Mouse (Mus musculus): ENCODE results near the gene Strip2. TPM values are rescaled to one million over a fixed set of nuclear protein-coding genes. Genes with fewer than 3 reads are reported as not detected.

Strip2 gene
- polyA plus RNA-seq, 1 experiment from 2014 or later, result 1.6 TPM

GRCm38 (mm10) chr6:29980461-29980860 lies 63.6 kb downstream of the Strip2 start:
- Histone ChIP-seq H3K4me2 (replicated peaks) (no peak overlapping the region), H3K4me1 (replicated peaks) (peaks cover 5% of the 10 kb centered on the region; the same call in 1 of the 2 replicates), H3K9ac (replicated peaks) (no peak overlapping the region), H3K36me3 (no peaks in the 10 kb centered on the region), H3K9me3 (no peaks in the 10 kb centered on the region), H3K4me3 (replicated peaks) (no peak overlapping the region), H3K27ac (no peak overlapping the region), H3K27me3 (peaks cover 2% of the 10 kb centered on the region; the same call in 1 of the 2 replicates)
- ATAC-seq, result no peak
- 88% methylated on average over 6 of the region's 6 CpGs for WGBS

DNA sequence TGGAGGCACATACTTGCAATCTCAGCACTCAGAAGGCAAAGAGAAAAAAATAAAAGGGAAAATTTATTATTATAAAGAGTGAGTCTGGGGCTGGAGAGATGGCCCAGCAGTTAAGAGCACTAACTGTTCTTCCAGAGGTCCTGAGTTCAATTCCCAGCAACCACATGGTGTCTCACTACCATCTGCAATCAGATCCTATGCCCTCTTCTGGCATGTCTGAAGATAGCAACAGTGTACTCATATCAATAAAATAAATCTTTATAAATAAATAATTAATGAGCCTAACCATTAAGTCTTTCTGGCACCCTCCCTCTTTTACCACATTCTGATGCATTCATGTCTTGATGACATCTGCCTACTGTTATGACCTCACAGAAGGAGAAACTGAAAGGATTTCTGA lies 65.0 kb downstream of the Strip2 start:
- no peak for ATAC-seq
- no peak overlapping the region for H3K9ac ChIP-seq (replicated peaks)

GRCm38 (mm10) chr6:29985058-29985498 lies 68.3 kb downstream of the Strip2 start:
- Histone ChIP-seq H3K4me2 (replicated peaks) (peak overlapping the region; percentile 79), H3K27me3 (peaks cover 20% of the 10 kb centered on the region), H3K9me3 (no peaks in the 10 kb centered on the region), H3K4me3 (replicated peaks) (peak overlapping the region; percentile 54), H3K9ac (replicated peaks) (peak overlapping the region; percentile 64), H3K27ac (no peak overlapping the region), H3K36me3 (no peaks in the 10 kb centered on the region), H3K4me1 (replicated peaks) (peaks cover 12% of the 10 kb centered on the region; the same call in 1 of the 2 replicates)
- under 1% methylated on average over 36 of the region's 37 CpGs for WGBS
- peak; percentile 92 for ATAC-seq

More for the DNA sequence above, 65.0 kb downstream of the Strip2 start:
- Histone ChIP-seq H3K27me3 (peaks cover 15% of the 10 kb centered on the region), H3K4me3 (replicated peaks) (no peak overlapping the region), H3K4me1 (replicated peaks) (peaks cover 12% of the 10 kb centered on the region; the same call in 1 of the 2 replicates), H3K4me2 (replicated peaks) (no peak overlapping the region), H3K36me3 (no peaks in the 10 kb centered on the region), H3K9me3 (no peaks in the 10 kb centered on the region), H3K27ac (no peak overlapping the region)

DNA sequence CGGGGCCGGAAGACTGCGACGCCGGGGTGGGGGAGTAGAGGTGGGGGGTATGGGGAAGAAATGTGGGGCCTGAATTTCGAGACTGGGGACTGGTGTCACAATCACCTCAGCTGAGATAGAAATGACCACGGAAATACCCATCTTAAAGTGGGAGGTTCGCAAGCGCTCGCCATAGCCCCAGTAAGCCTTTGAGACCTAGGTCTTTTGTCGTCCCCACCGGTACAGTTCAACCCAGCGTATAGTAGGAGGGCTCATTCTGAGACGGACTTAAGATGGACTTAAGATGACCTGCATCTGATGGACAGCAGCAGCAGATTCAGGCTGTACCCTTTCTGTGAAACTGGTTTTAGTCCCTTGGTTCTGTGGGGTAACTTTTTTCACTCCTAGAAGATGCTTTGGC lies 68.7 kb downstream of the Strip2 start:
- 2% methylated on average over 14 of the region's 14 CpGs for WGBS
- ATAC-seq, result peak; percentile 37; the same call in 1 of the 2 replicates
- peaks cover 12% of the 10 kb centered on the region; the same call in 1 of the 2 replicates for H3K4me1 ChIP-seq (replicated peaks)
- H3K27me3 ChIP-seq, result peaks cover 20% of the 10 kb centered on the region
- H3K4me3 ChIP-seq (replicated peaks), result peak overlapping the region; percentile 54
- no peak overlapping the region for H3K27ac ChIP-seq
- H3K4me2 ChIP-seq (replicated peaks), result peak overlapping the region; percentile 79
- H3K9me3 ChIP-seq, result no peaks in the 10 kb centered on the region
- H3K9ac ChIP-seq (replicated peaks), result peak overlapping the region; percentile 64
- no peaks in the 10 kb centered on the region for H3K36me3 ChIP-seq

GRCm38 (mm10) chr6:29985986-29986385 lies 69.2 kb downstream of the Strip2 start:
- Histone ChIP-seq H3K27ac (no peak overlapping the region), H3K4me1 (replicated peaks) (peaks cover 12% of the 10 kb centered on the region; the same call in 1 of the 2 replicates), H3K9me3 (no peaks in the 10 kb centered on the region), H3K36me3 (no peaks in the 10 kb centered on the region), H3K4me3 (replicated peaks) (peak overlapping the region; percentile 54), H3K9ac (replicated peaks) (no peak overlapping the region), H3K27me3 (peaks cover 20% of the 10 kb centered on the region), H3K4me2 (replicated peaks) (peak overlapping the region; percentile 79)
- ATAC-seq, result no peak
- 53% methylated on average over 6 of the region's 6 CpGs for WGBS

DNA sequence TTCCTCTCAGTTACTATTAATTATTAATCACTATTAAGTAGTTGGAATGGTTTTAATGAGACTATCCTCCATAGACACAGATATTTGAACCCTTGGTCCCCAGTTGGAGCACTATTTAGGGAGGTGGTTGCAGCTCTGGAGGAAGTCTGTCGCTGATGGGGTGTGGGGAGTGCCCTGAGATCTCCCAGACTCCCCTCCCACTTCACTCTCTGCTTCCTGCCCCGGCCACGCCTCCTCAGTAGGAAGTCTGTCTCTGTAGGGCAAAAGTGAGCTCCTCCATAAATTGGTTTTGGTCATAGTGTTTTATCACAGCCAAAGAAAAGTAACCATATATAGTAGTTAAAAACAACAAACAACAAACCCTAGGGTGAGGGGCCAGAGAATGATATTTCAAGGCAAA lies 70.4 kb downstream of the Strip2 start:
- 62% methylated on average over 3 of the region's 3 CpGs for WGBS
- ATAC-seq, result no peak
- no peaks in the 10 kb centered on the region for H3K36me3 ChIP-seq

GRCm38 (mm10) chr6:29998140-29998539 lies 81.3 kb downstream of the Strip2 start:
- no peaks in the 10 kb centered on the region for H3K36me3 ChIP-seq
- H3K4me2 ChIP-seq (replicated peaks), result no peak overlapping the region
- H3K9ac ChIP-seq (replicated peaks), result no peak overlapping the region
- no peaks in the 10 kb centered on the region for H3K4me1 ChIP-seq (replicated peaks)
- WGBS, result 76% methylated on average over 9 of the region's 9 CpGs
- no peaks in the 10 kb centered on the region for H3K27me3 ChIP-seq
- H3K9me3 ChIP-seq, result no peaks in the 10 kb centered on the region
- no peak overlapping the region for H3K27ac ChIP-seq
- no peak overlapping the region for H3K4me3 ChIP-seq (replicated peaks)
- no peak for ATAC-seq

More for the DNA sequence above, 70.4 kb downstream of the Strip2 start:
- Histone ChIP-seq H3K4me1 (replicated peaks) (peaks cover 12% of the 10 kb centered on the region; the same call in 1 of the 2 replicates), H3K9ac (replicated peaks) (no peak overlapping the region), H3K4me2 (replicated peaks) (no peak overlapping the region), H3K27me3 (peaks cover 20% of the 10 kb centered on the region), H3K9me3 (no peaks in the 10 kb centered on the region), H3K4me3 (replicated peaks) (no peak overlapping the region), H3K27ac (no peak overlapping the region)

DNA sequence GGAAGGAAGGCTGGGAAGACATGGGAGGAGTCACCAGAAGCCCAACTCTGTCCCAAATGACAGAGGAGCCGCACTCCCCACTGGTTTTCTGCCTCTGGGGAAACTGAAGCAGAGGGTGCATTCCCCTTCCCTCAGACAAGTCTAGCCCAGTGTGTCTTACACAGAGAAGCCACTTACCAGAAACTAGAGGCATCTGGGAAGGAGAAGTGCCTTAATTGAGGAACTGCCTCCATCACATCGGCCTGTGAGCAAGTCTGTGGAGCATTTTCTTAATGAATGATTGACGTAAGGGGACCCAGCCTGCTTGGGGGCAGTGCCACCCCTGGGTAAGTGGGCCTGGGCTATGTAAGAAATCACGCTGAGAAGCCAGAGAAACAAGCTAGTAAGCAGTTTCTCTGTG lies 82.0 kb downstream of the Strip2 start:
- H3K9ac ChIP-seq (replicated peaks), result no peak overlapping the region
- H3K9me3 ChIP-seq, result no peaks in the 10 kb centered on the region
- no peak overlapping the region for H3K27ac ChIP-seq
- H3K4me2 ChIP-seq (replicated peaks), result no peak overlapping the region
- ATAC-seq, result no peak
- no peaks in the 10 kb centered on the region for H3K27me3 ChIP-seq
- H3K4me1 ChIP-seq (replicated peaks), result no peaks in the 10 kb centered on the region
- 69% methylated on average over 4 of the region's 4 CpGs for WGBS
- H3K4me3 ChIP-seq (replicated peaks), result no peak overlapping the region
- no peaks in the 10 kb centered on the region for H3K36me3 ChIP-seq

DNA sequence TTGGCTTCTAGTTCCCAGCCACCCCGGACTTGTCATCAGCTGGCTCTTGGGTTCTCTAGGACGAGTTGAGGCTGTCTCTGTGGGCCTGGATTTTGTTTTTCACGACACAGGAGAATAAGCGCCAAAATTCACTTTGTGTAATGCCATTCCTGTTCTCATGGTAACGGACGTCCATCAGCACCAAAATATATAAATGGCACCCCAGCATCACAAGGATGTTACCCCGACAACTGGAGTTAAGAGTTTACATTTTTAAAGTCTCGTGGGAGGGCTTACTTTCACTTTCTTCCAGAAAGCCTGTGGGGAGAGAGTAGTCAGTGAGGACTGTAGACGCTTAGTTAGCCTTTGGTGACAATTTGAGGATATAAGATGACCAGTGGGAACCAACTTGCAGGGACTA lies 85.8 kb downstream of the Strip2 start:
- no peak overlapping the region for H3K27ac ChIP-seq
- no peaks in the 10 kb centered on the region for H3K27me3 ChIP-seq
- no peak overlapping the region for H3K4me2 ChIP-seq (replicated peaks)
- 74% methylated on average over 9 of the region's 9 CpGs for WGBS
- H3K4me1 ChIP-seq (replicated peaks), result no peaks in the 10 kb centered on the region
- H3K4me3 ChIP-seq (replicated peaks), result no peak overlapping the region
- H3K9ac ChIP-seq (replicated peaks), result no peak overlapping the region
- H3K9me3 ChIP-seq, result no peaks in the 10 kb centered on the region
- ATAC-seq, result no peak
- H3K36me3 ChIP-seq, result no peaks in the 10 kb centered on the region

- Histone ChIP-seq H3K4me1 (replicated peaks) (no peaks in the 10 kb centered on the region), H3K36me3 (no peaks in the 10 kb centered on the region), H3K9me3 (no peaks in the 10 kb centered on the region), H3K9ac (replicated peaks) (no peak overlapping the region), H3K4me3 (replicated peaks) (no peak overlapping the region), H3K27me3 (no peaks in the 10 kb centered on the region), H3K27ac (no peak overlapping the region), H3K4me2 (replicated peaks) (no peak overlapping the region)
- no peak for ATAC-seq
- 100% methylated on average over 1 of the region's 1 CpGs for WGBS
These were observed 89.0 kb downstream of the Strip2 start for GRCm38 (mm10) chr6:30005851-30006250.

DNA sequence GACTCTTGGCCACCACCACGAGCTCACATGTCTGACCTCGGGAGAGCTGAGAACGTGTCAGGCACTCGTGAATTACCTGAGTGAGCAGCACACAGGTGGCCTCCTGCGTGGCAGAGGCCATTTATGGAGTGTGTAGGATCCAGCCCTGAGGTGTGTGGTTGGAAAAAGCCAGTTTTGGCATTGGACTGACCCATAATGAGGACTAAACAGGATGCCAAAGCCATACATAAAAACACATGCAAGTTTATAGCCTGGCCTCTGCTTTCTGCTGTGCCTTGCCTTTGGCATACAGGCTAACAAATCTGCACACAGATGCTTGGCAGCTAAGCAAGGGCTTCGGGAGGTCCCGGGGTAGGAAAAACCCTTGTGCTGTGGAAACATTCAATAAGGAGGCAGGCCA lies 92.4 kb downstream of the Strip2 start:
- H3K4me2 ChIP-seq (replicated peaks), result no peak overlapping the region
- no peak overlapping the region for H3K9ac ChIP-seq (replicated peaks)
- H3K4me1 ChIP-seq (replicated peaks), result no peaks in the 10 kb centered on the region
- no peaks in the 10 kb centered on the region for H3K27me3 ChIP-seq
- no peak overlapping the region for H3K27ac ChIP-seq
- no peaks in the 10 kb centered on the region for H3K36me3 ChIP-seq
- ATAC-seq, result no peak
- no peaks in the 10 kb centered on the region for H3K9me3 ChIP-seq
- 88% methylated on average over 7 of the region's 7 CpGs for WGBS
- no peak overlapping the region for H3K4me3 ChIP-seq (replicated peaks)

Data from midbrain, embryonic 13.5 days (tissue).